Mouse (Mus musculus): ENCODE measurements around the gene Gm49394.

Gm49394 gene

DNA sequence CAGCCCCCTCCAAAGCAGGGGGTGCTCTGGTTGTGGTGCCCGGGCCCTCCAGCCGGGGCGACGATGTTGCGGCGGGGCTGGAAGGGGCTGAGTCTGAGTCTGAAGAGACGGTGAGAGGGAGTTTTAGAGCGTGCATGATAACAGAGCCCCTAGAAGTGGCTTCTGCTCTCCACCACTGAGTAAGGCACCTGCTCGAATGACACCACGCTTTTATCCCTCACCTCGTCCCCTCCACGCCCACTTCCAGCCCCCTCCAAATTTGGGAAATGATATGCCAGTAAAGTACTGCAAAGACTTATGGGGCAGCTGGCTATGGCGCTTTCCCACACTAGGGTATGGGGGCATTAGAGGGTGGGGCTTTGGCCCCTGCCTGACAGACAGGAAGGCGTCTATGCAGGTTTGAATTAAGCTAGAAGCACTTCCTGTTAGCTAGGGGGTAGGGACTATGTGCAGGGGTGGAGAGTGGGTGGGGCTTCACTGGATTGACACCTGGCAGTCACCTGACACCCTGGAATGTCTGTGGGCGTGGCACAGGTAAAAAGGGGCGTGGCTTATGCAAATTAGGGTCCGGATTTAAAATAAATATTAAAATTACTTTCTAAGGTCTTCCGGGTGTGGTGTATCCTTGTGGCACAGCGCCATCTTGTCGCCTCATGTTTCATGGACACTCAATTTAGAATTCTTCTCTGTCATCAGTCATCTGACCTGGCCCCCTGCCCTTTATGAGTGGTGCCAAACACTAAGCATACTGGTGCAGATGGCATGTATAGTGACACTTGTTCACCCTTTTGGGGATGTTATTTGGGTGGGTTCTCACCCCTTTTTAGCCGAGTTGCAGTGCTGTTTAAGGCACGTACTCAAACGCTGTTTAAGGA, at the start of gene Gm49394:
Gene Gm49394, minus strand, starts transcription at position 192 of the 875 bp plus-strand sequence.
- DNase-seq (ENCODE audit: extremely low read depth, insufficient read length, low spot score): no peak

DNA sequence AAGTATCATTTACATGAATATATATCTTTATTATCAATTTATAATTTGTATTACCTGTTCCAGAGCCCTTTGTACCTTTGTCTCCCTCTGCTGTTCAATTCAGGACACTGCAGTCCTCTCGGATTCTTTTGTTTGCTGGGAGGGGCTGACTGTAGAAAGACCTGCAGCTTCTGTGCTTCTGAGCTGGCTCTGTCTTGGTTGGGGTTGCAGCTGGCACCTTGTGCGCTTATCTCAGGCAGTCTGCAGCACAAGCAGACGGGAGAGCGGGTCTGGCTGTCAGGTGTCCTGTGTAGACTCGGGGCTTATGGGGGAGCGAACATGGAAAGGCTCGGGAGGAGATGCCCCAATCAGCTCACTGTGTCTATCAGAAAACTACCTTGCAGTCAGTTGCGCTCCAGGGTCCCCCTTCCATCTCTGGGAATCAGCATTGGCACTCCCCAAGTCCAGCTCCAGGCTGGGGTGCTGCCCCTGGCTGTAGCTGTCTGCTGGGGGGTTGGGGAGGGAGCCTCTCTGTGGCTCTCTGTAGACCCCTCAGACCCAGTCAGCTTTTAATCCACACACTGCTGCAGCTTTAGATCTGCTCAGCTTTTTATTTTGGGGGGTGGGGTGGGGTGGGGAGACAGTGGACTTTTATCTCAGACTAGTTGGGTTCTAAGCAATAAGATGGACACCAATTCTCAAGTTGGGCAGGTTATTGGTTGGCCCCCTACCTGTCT, 45.2 kb upstream of the Gm49394 start:
- no peak for DNase-seq (ENCODE audit: extremely low read depth, insufficient read length, low spot score)

DNA sequence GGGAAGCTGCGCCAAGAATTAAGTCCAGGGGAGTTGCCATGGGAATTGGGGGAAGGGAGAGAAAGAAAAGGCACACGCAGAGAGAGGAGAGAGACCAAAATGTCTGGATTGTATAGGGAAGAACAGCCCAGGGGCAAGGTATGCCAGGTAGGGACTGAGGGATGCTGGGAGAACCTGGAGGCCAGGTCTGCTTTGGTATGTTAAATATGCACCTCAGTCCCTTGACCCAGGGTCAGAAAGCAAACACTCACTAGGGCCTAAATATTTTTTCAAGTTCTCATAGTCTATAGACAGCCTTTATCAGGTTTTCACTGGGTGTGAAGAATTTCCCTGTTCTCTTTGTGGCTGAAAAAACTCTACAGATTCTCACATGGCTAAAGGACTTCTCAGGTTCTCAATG, 37.1 kb upstream of the Gm49394 start:
- DNase-seq (ENCODE audit: extremely low read depth, insufficient read length, low spot score): no peak

DNA sequence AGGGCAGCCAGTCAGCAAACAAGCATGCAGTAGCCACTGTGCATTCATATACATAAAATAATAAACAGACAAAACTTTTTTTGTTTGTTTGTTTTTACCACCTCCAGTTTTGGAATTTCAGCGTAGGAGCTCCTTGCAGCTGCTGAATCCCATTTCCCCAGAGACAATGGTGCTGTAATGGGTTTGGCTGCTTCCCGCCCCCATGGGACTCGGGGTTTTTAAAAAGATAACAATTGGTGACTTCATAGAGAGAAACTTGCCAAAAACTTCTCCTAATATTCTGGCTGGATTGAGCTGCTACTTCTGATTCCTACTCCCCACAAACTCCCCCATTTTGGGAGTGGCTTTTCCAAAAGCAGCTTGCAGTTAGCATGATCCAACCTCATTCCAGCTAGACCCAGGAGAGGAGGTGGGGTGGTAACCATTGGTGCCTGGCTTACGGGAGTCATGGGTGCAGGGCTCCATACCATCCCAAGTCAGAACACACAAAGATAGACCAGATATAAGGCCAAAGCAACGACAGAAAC, 29.7 kb upstream of the Gm49394 start:
- DNase-seq (ENCODE audit: extremely low read depth, insufficient read length, low spot score): no peak

DNA sequence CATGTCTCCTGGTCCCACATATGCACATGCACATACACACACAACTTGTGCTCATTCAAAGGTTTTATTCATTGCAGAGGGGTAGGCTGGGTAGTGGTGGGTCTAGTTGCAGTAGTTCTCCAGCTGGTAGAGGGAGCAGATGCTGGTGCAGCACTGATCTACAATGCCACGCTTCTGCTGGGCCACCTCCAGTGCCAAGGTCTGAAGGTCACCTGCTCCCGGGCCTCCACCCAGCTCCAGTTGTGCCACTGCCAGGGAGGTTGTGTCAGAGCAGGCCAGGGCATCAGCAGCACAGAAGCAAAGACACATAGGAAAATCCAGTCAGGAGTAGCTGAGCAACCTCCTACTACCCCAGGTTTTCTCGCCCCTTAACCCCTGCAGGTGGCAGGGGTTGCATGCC, 8.9 kb upstream of the Gm49394 start:
- DNase-seq (ENCODE audit: extremely low read depth, insufficient read length, low spot score): no peak

DNA sequence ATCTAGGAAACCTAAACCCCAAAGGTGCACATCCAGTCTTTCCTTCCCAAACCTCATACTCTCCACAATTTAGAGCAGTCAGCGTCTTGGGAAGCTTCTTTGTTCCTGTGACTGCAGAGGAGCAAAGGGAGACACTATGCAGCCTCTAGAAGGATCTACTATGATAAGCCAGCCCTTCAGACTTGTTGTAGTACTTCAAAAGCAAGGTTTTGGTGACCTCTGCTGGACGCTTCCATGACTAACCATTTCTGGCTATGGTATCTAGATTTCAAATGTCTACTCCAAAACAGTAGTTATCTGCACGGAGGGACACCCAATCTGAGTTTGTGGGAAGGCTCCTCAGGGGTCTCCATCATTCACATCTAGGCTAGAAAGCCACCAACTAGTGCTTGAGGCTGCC, 5.9 kb upstream of the Gm49394 start:
- DNase-seq (ENCODE audit: extremely low read depth, insufficient read length, low spot score): no peak

DNA sequence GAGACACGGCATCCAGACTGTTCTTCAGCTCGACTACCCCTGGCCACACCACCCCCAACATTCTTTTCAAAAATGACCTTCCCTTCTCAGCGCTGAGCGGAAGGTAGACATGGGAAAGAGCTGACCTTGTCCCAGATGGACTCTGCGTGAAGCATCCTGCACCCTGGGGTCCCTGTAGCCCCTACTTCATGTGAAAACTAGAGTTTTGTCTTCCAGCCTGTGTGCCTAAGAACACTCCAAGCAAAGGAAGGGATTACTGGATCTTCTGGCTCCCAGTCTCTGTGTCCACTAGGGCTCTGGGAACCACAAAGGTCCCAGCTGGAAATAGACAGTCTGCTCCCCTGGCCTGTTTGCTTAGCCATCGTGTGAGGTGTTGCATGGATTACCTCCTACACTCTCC, 5.4 kb upstream of the Gm49394 start:
- no peak for DNase-seq (ENCODE audit: extremely low read depth, insufficient read length, low spot score)

DNA sequence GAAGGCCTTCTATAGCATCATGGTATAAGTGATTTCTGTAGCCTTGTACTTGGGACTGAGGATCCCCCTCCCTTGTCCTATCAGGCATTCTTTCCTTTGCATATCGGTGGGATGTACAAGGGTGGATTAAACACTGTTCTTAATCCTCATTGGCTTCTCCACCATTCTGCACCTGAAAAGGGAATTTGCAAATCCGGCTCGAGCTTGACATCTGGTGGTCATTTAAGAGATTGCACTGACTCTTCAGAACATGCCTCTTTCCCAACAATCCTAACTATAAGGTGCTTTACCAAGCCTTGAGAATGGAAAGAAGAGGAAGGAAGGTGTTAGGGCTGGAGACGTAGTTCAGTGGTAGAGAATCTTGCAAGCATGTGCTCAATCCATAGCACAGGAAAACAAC, 2.4 kb upstream of the Gm49394 start:
- DNase-seq (ENCODE audit: extremely low read depth, insufficient read length, low spot score): no peak

DNA sequence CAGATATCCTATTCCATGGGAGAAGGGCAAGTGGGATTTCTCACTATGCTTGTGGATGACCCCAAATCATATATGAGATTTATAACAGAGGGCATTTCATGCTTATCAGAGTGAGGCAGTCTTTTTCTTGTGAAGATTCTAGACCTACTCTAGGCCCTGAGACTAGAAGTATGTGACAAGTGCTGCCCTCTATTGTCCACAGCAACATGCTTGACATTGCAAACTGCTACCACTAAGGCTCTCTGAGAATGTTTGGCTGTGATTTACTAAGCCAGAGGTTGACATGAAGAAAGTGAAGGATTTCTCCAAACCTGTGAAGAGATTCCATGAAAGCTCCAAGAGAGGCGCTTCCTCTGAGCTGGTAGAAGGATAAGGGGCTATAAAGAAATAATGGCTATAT, 1.3 kb upstream of the Gm49394 start:
- no peak for DNase-seq (ENCODE audit: extremely low read depth, insufficient read length, low spot score)

DNA sequence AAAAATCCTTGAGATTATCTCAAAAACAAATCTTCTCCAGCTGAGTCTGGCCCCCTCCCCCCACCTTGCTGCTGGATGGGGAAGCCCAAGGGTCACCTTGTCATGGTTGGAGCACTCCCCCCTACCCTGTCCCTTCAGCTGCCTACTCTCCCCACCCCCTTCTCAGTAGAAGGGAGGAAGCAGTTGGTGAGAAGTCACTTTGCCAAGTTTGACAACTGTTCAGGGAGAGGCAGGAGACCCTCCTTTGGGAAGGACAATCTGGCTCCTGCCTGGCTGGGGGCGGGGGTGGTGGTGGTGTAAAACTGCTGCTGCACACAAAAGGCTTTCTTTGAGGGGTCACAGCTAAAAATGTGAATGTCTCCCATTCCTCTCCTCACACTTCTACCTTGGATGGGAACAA, 1.4 kb downstream of the Gm49394 start:
- no peak for DNase-seq (ENCODE audit: extremely low read depth, insufficient read length, low spot score)

DNA sequence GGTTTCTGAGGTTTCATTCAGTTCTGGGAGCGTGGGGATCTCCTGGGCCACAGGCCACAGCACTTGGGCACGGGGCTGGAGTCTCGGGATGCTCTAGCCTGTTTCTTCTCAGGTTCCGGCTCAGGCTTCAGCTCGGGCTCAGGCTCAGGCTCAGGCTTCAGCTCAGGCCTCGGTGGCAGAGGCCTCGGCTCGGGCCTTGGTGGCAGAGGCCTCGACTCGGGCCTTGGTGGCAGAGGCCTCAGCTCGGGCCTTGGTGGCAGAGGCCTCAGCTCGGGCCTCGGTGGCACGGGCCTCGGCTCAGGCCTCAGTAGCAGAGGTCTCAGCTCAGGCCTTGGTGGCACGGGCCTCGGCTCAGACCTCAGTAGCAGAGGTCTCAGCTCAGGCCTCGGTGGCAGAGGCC, 2.2 kb downstream of the Gm49394 start:
- no peak for DNase-seq (ENCODE audit: extremely low read depth, insufficient read length, low spot score)

DNA sequence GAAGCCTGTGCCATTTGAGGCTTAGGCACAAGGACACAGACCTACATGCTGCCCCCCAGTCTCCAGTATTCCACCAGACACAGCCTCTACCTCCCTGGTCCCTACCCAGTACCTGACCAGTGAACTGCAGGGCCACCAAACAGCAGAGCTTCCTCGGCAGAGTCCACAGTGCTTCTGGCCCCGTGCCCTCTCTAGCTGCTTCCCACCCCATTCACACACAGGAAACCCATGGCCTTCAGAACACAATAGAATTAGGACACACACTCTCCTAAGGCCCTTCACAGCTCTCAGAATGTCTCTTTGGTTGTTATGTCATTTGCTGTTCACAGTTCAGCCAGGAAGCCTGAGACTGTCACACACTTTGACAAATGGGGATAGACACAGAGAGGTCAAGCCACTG, 3.1 kb downstream of the Gm49394 start, which contains the start of gene Igf2:
Gene Igf2, minus strand, starts transcription at position 158 of the 400 bp plus-strand sequence.
- DNase-seq (ENCODE audit: extremely low read depth, insufficient read length, low spot score): no peak

DNA sequence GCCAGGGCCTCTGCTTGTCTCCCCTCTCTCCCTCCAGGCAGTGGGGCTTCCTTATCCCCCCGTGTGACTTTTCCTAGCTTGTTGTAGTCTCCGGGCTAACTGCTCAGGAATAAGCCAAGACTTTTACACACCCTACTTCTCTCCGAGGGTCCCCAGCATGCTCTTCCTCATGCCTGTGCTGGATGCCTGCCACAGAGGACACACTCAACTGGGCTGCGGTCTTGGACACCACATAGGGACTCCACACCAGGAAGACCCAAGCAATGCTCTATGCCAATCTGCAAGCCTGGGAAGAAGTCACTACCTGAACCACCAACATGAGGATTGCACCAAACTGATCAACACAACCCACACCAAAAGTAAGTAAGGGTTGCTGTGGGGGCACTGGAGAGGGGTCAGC, 3.6 kb downstream of the Gm49394 start:
- no peak for DNase-seq (ENCODE audit: extremely low read depth, insufficient read length, low spot score)

DNA sequence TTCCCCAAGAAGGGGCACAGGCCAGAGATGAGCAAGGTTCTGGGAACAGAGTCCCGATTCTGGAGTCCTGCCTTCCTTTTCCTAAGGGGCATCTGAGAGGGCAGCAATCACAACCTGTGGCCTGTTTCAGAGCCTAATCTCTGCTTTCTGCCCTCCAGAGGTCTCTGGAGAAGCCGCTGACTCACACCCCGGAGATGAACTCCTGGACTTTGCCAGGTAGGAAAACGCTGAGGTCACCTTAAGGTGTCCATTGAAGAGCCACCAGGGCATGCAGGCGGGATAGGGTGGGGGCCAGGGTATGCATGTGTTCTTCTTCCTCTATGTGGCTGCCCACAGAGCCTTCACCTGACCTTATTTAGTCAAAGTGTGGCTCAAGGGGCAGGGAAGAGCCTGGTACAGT, 4.4 kb downstream of the Gm49394 start:
- no peak for DNase-seq (ENCODE audit: extremely low read depth, insufficient read length, low spot score)

DNA sequence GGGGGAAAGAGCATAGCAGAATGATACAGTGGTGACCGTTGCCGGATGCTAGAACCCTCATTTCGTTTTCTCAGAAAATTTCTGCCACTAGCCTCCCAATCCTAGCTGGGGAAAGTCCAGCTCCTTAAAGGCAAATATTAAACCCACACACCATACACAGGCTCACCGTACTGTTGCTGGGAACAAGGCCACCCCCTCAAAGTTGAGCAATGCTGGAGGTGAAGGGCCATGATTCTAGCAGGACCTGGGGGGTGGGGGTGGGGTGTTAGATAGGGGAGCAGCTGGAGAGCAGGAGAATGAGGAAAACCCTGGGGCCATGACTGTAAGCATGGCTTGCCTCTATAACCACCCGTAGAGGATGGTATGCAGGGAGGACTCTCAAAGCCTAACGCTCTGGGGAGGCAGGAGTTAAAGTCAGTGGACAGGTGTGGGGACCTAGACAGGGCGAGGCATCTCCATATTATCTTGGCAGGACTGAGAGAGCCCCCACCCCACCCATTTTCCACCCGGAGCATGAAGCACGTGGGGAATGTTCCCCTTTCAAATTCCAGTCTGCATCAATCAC, 5.2 kb downstream of the Gm49394 start:
- no peak for DNase-seq (ENCODE audit: extremely low read depth, insufficient read length, low spot score)

DNA sequence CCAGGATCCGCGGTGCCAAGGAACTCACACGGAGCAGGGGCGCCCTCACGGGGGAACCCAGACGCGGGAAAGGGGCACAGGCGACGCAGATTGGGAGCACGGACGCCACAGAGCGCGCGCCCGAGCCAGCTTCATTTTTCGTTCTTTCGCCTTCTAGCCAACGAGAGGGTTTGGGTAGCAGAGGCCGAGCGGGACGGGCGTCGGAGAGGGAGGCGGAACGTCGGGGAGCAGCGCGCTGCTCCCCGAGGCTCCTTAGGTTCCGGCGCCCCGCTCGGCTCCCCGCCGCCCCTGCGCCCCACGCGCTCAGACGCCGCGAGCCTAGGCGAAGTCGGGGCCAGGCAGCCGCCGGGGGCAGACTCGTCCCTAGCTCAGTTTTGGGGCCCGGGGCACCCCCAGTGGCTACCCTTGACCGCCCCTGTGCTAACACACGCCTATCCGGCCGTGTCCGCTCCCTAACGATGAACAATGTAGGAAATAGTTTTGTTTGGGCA, 5.8 kb downstream of the Gm49394 start:
- DNase-seq (ENCODE audit: extremely low read depth, insufficient read length, low spot score): no peak

DNA sequence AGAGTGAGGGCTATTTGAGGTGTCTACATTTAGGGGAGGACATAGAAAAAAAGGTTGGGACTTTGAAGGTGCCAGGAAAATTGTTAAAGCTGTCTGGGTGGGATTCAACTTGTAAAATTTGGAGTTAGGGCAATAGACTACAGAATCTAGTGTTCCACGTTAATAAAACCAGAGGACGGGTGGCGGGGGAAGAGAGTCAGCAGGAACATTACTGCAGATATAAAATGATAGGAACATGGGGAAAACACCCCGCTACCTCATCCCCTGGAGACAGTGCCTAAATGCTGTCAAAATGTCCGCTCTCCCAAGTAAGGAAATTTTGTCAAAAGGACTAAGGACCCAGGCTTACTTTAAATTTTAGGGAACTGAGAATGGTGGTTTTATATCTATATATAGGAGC, 6.6 kb downstream of the Gm49394 start:
- DNase-seq (ENCODE audit: extremely low read depth, insufficient read length, low spot score): no peak

DNA sequence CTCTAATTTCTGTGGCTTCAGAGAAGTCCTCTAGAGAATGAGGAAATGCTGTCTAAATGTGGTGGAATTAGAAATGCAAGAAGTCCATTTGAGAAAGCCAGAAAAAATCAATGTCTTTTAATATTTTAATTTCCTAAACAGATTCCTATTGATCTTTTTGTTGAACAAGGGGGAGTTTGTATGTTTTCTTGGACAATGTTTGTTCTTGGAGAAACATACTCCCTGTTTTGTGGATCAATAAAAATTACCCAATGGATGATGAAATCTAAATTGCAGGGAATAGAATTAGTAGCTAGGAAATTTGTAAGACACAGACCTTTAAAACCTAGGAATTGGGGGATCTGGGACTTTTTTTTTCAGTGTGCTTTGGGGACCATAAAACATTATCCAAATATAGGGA, 7.9 kb downstream of the Gm49394 start:
- no peak for DNase-seq (ENCODE audit: extremely low read depth, insufficient read length, low spot score)

DNA sequence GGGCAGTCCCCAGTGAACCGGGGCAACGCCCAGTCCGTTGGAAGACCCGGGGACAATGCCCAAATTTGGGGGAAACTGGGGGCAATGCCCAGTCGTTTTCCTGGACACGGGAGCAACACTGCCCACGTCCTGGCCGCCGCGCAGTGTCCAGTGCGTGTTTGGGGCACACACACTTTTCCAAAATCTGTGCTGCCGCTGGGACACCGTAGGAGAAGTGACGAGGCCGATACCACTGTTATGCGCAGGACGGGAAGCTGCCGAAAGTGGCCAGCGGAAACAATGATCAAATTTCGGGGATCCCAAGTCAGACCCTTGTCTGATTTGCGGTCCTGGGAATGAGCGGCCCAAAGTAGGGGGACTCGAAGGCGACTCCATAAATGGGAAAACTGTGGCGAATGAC, 8.7 kb downstream of the Gm49394 start:
- no peak for DNase-seq (ENCODE audit: extremely low read depth, insufficient read length, low spot score)

DNA sequence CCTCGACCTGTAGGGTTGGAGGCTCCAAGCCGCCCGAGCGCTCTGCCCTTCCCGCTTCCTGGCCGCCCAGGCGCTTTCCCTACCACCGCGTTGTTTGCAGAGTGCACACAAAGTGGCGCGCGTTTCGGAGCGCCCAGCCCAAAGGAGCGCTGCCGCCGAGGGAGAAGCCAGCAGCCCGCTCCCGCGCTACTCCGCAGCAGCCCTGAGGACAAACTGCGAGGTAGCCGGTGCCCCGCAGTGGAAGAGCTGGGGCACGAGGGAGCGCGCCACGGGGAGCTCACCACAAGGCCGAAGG, 9.1 kb downstream of the Gm49394 start:
- no peak for DNase-seq (ENCODE audit: extremely low read depth, insufficient read length, low spot score)

DNA sequence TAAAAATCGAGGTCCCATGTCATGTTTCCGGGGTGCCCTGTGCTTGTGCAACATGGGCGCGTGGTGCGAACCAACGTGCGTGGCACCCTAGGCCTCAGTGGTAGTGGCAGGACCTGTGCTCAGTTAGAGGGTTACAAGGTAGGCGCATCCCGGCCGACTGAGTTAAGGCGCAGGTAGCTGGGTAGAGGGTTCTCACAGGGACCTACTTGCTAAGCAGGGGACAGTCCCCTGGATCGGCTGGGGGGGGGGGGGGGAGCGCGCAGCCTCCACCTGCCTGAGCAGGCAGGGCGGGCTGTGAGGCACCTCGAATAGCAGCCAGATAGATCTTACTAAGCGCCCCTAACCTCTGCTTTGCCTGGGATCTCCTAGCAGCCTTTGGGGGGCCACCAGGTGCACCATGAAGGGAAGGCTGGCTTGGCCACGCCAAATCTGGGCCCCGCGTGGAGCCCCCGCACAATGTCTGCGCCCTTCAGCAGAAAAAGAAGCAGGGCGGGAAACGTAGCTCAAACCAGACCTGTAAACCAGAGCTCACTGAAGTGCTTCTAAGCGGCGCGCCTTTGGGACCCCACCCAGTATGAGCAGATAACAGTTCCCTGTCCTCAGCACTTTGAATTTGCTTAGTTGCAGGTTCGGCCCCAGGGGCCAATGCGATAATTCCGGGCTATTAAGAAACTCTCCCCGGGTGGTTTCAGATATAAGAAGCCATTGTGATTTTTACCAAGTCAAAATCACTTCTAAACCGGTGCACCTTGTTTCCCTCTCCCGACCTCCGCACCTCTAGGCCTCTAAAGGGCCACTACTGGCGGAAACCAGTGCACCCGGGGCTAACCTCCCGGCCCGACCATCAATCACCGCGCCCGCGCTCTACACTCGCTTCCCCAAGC, 9.7 kb downstream of the Gm49394 start:
- no peak for DNase-seq (ENCODE audit: extremely low read depth, insufficient read length, low spot score)
